Mouse (Mus musculus) c-Kit-positive CD71-negative TER-119-negative erythroid progenitor cells, embryonic 14.5 days (primary cell): ENCODE data around the gene Zfp277.

Source experiments
- DNase-seq: peaks from one replicate; pipeline ENCODE4 v3.0.0-alpha.2; 2013; ENCODE audit warnings: low read depth

The Zfp277 gene

DNA sequence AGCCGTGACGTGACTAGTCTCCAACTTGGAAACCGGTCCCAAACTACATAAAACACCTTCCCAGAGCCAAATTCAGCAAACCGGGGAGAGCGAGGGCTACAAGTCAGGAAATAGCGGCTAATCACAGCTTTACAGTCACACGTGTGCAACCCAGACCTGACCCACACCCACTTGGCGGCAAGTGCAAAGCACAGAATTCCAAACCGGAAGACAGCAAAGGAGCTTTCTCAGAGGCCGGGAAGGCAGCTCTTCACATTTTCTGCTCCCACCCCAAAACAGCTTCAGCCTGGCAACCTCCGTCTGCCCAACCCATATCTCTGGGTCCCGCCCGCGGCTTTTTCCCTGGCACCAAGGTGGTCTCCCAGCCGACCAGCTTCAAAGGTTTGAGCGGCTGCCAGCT lies 496 bp downstream of the Zfp277 start:
- peak; percentile 6 for DNase-seq

DNA sequence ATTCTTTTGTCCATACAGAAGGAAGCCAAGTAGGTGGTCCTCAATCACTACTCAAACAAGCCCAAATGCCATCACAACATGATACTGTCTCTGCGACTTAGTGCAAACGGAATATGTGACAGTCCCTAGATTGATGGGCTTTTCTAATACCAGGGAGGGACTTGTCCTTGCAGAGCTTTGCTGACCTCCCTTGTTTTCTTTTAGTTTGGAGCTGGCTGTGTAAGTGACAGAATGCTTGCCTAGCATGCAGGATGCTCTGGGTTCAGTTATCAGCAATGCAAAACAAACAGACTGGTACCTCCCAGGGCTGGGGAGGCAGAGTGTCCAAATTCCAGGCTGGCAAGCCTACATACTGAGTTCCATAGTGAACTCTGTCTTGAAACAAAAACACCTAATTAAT lies 7.7 kb downstream of the Zfp277 start:
- no peak for DNase-seq

DNA sequence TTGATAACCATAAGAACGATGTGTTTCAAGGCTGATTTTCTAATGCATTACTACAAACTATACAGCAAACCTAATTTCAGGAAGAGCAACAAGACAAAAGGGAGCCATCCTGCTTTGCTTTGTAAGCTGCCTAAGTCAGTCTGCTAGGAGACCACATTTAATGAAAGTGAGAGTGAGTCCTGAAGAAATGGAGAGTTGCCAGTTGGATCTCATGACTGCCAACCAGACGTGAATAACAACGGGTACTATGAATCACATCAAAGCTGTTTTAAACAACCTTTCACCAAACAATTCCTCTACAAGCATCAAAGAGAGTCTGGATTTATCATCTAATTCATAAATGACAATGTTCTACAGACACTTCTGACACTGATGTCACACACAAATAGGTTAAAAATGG lies 11.6 kb downstream of the Zfp277 start:
- DNase-seq = no peak

DNA sequence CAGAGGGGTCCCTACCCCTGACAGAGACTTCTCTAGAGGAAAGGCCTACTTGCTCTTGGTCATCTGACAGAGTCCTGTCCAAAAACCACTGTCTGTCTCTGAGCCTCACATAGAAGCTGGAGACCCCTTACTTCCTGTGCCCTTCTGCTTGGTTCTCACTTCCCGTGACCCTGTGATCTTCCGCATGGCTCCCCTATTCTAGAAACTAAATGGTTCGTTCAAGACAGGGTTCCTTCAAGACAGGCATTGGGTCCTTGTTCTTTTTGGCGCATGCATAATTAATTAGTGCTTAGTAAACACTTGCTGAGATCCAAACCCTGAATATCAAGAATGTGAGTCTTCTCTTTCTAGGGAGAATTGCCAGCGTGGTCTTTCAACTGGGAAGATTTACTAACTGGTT lies 14.6 kb downstream of the Zfp277 start:
- DNase-seq = no peak

DNA sequence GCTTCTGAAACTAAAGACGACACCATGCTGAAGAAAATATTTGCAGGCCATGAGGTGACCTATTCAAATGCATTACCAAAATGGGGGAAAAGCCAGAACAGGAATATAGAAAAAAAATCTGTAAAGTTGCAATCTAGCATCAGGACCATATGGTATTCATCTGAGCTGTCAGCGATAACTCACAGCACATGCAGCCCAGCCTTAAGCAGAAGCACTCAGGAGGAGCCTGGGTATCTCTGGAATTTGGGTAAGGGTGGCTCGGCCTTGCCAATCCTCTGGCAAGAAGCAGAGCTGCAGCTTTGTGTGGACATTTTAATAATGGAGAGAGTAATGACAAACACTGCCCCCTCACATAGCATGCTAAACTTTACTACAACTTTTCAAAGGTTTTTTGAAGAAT lies 15.7 kb downstream of the Zfp277 start:
- no peak for DNase-seq

DNA sequence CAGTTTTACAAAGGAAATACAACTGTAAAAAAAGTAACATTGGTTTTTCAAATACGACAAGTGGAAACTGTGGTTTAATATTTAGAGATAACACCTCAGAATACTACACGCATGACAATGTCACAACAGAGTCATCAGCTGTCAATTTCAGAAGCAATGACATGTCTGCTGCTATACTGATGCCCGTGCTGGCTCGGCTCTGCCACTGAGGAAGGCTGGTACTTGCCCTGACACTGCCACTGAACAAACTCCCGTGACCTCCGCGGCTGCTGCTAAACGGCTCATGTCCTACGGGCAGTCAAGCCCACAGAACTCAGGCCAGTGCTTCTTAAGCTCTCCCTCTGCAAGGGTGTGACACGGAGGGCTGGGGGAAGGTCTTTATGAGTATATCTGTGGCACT lies 18.1 kb downstream of the Zfp277 start:
- no peak for DNase-seq

DNA sequence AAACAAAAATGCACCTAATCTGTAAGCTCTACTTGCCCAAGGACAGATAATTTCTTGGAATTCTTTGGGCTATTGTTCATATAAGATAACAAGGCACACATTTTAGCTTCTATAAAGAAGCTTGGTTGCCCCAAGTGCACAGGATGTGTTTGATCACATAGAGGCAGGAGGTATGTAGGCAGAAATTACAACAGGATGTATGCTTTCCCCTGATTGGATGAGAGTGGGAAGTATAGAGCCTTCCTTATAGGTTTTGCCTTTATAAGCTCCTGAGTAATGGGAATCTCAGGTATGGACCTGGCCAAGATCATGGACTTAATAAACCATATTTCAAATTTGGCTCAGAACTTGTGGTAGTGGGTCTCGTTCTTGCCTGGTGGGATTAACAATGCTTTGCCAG lies 20.7 kb downstream of the Zfp277 start:
- no peak for DNase-seq

DNA sequence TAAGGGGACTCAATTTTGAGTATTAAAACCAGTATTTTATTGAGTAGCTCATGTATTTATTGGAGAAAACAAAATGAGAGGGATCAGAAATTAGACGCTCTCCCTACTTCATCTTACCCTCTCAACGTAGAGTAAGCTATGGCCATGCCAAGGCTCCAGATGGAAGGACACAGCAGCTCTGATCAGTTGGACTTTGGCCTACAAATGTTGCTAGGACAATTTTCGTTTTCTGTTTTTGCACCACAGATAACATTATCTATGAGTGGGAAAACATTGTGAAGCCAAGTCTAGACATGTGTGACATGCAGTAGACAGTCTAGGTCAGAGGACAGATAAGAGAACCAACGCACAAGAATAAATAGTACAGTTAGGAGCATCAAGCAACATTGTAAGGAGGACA lies 28.4 kb downstream of the Zfp277 start:
- no peak for DNase-seq

DNA sequence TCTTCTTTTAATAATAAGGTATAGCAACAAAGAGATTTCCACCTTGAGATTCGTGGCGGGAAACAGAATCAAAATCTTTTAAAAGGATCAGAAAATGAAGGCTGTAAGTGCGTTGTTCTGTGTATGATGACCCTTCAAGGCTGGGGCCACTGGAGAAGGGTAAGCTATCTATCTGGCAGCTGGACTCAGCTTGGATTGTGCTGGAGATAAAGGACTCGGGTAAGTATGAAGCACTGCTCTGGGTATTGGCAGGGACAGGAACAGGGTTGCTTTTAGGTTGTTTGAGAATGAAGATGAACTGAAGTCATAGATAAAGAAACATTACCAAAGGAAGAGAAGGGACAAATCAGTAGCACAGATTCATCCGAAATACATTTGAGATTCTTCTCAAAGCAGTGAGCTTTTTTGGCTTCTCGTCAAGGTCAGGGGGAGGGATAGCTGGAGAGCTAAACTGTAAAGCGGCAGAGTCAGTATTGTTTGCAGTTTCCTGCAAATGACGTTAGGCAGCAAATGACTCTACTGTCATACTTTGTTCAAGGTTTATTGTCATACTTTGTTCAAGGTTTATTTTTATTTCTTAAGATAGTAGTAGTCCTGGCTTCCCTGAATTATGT lies 30.3 kb downstream of the Zfp277 start:
- DNase-seq = no peak

DNA sequence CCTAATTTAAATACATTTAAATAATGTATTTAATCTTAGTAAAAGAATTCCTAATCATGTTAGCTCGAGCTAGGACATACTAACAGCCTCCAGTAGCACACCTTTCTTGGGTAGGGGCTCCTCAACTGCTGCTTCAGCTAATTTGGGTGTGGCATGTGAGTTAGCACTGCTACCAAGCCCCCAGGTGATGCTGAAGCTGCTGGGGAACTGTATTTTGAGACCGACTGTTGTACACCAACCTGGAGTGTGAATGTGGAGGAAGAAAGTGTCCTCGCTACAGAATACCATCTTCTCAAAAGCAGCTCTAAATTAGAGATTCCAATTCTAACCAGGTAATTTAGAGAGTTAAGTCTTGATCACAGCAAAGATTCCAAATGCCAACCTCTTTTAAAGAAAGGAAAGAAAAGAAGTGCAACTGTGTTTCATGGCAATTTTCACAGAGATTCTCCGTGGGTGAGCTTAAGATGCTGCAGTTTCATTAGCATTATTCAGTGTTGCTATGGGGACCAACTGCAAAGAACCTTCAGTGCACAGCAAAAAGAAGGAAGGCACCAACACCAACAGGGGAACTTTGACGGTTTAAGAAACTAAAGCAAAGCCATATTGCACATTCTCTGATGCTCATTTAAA lies 30.9 kb downstream of the Zfp277 start:
- DNase-seq = no peak

- DNase-seq = no peak
These were observed 45.9 kb downstream of the Zfp277 start for GRCm38 (mm10) chr12:40399812-40400211.

- DNase-seq = no peak
These were observed 46.3 kb downstream of the Zfp277 start for GRCm38 (mm10) chr12:40399386-40399785.

DNA sequence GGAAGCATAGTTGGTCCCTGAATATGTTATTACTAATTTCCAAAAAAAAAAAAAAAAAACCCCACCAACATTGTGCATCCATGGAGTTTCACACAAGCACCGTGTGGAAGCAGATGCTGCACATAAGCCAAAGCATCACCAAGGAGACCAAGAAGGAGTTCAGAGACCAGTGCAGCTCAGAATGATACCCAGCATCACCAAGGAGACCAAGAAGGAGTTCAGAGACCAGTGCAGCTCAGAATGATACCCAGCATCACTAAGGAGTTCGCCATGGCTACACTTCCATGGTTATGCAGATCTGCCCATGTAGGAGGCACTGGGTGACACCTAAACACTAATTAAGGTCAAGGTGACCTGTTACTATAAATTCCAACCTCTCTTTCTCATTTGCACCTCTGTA lies 46.8 kb downstream of the Zfp277 start:
- no peak for DNase-seq

DNA sequence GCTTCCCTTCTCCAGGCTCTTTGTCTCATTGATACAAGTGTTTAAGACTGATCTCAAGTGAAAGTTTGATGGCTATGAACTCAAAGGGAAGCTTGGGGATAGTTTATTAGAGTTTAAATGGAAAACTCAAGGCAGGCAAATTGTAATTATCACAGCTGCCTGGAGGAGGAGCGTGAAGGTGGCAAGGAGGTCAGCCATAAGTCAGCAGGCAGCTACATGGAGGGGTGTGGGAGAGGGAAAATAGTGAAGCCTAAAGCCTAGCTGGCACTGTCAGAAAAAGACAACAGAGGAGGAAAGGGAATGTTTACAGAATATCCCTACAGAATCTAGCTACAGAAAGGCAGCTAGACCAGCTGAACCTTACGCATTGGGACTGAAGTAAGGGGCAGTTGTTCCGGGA lies 52.8 kb downstream of the Zfp277 start:
- no peak for DNase-seq

DNA sequence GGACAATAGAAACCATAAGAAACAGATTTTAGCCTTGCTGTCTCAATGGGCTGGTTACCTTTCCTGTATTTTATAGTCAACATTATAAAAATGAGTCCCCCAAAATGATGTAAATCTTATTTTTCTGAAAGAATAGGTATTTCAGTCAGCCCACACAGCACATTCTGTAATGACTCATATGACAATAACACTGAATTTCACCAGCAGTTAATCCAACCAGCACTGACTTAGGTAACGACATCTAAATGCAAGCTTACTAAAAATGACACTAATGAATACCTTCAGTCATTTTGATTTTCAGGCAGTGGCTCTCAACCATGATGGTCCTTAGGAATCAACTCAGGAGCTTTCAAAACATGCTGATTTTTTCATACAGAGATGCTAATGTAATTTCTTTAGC lies 54.4 kb downstream of the Zfp277 start:
- no peak for DNase-seq

DNA sequence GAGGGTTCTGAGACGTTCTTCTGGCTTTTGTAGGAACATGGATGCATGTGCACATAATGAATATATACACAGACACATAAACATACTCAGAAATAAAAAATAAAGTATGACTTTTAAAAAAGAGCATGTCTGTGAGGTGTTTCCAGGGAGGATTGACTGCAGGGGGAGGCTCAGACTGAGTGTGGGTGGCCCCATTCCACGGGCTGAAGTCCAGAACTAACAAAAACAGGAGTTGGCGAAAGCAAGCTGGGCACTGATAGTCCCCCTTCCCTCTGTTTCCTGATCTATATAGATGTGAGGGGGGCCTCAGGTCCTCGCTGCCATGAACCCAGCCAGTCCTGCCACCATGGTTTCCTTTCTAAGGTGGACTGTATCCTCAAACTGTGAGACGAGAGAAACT lies 57.9 kb downstream of the Zfp277 start:
- no peak for DNase-seq

DNA sequence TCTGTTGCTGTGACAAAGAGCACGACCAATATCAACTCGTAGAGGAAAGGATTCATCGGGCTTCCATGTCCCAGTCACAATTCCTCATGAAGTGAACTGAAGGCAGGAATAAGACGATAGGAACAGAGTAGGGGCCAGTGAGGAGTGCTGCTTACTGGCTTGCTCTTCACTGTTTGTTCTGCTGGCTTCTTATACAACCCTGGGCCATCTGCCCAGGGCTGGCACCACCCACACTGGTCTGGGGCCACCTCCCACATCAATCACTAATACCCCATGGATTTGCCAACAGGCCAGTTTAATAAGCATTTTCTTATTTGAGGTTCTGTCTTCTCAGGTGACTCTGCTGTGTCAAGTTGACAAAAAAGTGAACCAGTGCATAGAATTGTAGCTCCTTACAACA lies 60.4 kb downstream of the Zfp277 start:
- DNase-seq = no peak

DNA sequence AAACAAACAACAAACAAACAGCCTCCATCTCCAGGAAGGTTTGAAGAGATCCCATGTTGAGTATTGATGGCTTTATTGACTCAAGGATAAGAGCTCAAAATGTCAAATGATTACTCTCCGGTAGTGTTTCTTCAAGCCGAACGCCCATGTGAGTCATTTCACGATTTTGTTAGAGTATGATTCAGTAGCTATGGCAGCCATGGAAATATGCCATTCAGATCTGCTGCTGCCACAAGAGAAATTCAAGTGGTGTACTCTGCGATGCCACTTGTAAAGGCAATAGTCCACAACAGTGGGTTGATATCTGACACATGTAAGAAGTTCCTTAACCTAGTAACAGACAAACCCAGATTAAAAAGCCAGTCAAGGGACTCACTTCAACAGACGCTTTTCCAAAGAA lies 62.0 kb downstream of the Zfp277 start:
- DNase-seq = no peak

- no peak for DNase-seq
These were observed 63.2 kb downstream of the Zfp277 start for GRCm38 (mm10) chr12:40382539-40382938.

- no peak for DNase-seq
These were observed 63.9 kb downstream of the Zfp277 start for GRCm38 (mm10) chr12:40381824-40382223.

- DNase-seq = no peak
These were observed 64.4 kb downstream of the Zfp277 start for GRCm38 (mm10) chr12:40381173-40381801.

DNA sequence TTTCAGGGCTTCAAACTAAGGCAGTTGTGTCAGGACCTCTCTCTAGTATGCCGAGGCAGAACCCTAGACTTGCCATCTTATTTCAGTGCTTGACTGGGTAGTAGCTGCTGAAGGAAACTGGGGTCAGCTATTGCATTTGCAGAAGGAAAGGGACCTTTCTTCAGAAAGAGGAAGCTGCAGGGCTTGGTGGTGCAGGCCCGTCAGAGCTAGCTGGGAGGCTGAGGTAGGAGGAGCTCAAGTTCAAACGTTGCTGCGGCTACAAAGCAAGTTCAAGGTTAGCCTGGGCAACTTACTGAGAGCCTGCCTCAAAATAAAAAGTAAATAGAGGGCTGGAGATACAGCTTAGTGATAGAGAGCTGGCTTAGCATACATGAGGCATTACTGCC lies 66.2 kb downstream of the Zfp277 start:
- DNase-seq = no peak

DNA sequence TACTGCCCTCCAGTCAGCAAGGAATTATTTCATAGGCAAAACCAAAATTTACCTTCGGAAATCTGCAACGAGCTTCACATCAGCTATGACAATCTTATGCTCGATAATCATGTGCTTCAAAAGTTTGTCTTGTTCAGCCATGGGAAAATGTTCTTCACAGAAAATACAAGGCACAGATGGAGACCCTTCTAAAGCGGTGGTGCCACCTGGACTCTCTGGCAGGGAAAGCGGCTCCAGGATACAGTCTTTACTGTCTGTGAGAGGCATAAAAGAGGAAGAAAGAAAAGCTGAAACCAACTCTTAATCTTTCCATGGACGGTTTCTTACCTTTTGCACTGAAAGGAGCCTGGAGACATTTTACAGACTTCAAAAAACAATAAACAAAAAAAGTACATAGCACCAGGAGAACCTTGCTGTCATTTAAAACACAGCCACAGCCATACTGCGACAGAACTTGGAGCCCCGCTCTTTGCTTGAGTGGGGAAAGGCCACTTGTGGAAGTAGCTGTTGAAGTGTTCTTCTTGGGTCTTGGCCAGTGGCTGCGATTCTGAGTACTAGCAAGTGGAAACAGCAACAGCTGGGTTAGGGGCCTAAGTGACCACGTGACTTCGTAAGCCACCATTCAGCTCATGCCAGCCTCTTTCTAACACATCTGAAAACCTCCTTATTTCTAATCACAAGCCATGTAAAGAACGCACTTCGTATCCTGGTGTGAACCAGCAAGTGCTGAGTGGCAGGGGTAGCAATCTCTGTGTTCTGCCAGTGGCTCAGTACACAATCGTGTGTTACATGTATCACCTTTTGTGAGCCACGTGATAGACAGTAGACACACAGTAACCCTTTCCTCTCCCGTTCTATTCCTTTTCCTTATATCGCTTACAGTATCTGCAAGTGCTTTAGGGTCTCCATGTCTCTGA lies 66.8 kb downstream of the Zfp277 start:
- no peak for DNase-seq
